Mouse (Mus musculus) urinary bladder, postnatal 25 days (tissue): Measurements from ENCODE around the gene Abhd6.

Experiments
- DNase-seq: peaks from one replicate; pipeline ENCODE4 v3.0.0; 2022; ENCODE audit warnings: low spot score

Abhd6 gene

DNA sequence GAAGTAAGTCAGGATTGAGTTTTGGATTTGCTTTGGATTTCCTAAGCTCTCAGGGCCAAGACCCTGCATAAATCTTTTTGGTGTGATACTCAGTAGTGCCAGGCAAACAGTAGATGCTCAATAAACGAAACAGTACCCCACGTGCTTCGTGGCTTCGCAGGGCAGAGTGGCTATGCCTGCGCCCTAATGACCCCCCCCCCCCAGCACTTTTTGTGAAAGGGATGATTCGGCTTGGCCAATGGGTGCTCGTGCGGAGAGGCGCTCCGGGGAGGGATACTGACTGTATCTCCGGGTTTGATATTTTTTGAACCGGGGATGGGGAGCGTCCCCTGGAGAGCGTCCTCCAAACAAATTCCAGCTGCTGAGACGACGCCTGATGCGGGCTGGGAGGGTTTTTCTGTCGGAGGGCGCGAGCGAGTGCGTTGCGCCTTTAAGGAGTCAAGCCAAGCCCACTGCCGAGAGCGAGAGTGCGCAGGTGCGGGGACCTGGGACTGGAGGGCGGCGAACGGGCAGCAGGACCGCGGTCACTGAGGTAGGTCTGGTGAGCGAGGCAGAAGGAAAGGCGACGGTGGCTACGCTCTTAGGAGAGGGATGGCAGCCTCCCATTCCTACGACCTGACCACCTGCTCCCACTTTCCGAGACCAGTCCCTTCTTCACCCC, at the start of gene Abhd6:
Gene Abhd6, plus strand, starts transcription at position 471 of the 661 bp plus-strand sequence.
- DNase-seq: peak; percentile 87

DNA sequence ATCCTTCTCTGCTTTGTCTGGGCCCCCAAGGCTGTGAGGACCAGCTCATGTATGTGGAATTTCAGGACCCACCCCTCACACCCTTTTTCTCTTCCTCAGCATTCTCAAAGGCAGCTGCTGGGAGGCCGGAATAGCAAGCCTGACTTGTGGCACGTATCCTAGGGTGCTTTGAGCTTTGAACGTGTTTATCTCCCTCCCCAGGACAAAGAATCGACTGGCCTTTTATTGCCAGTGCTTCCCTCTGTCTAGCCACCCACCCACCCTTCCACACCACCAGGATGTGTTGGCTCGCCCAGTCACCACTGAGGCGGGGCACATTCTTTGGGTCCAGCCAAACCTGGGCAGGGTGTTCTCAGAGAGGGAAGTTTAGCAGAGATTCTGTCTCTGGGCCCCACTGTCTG, 48.6 kb upstream of the Abhd6 start:
- peak; percentile 44 for DNase-seq

- peak; percentile 48 for DNase-seq
These were observed 46.3 kb upstream of the Abhd6 start for GRCm38 (mm10) chr14:7956427-7956826.

DNA sequence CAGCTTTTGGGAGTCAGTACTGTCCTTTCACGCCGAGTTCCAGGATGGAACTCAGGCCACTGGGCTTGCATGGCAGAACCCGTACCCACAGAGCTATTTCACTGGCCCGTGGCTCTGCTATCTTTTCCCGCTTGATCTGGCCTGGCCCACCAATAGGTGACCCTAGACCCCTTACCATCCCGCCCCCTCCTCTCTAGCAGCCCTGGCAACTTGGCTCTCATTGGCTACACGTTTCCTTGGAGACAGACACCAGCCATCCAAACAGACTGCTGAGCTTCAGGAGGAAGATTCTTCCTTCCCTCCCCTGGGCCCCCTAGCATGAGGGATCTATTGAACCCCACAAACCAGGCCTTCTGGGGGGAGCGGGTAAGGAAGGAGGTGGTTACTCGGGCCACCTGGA, 45.7 kb upstream of the Abhd6 start, which contains the start of gene Gm45521:
Gene Gm45521, plus strand, starts transcription at position 240 of the 400 bp plus-strand sequence.
- DNase-seq: no peak

DNA sequence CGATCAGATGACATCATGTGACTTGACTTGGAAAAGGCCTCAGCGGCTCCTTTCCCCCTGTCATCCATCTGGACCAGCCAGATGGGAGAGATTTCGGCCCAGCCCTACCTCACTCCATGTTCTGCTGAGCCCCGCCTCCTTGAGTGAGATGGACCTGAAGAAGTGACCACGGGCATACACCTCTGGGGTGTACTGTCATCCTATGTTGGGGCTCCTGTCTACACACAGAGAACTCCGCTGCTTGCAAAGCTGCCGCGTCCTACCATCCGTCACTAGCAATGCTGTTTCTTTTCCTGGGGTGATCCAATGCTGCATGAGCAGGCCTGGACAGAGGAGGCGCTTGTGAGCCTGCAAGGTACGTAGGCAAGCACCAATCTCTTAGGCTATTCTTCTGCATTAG, 42.1 kb upstream of the Abhd6 start:
- no peak for DNase-seq

- DNase-seq: no peak
These were observed 41.0 kb upstream of the Abhd6 start for GRCm38 (mm10) chr14:7961714-7962113.

DNA sequence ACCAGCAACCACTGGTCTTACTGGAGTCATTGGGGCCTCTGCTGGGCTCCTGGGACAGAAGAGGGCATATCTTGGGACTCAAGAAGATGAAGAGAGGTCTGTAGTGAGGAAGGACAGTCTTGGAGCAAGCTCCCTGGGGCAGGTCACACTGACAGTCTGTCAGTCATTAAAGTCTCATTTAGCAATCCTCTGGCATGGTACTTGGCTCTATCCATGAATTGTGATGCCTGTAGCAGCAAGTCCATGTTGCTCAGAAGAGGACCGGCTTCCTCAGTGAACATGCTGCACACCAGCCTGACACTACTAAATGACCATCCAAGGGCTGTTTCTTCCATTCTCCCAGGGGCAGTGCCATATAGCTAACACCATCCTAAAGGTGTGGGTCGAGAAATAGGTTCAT, 40.1 kb upstream of the Abhd6 start:
- no peak for DNase-seq

- DNase-seq: no peak
These were observed 39.5 kb upstream of the Abhd6 start for GRCm38 (mm10) chr14:7963160-7963559.

DNA sequence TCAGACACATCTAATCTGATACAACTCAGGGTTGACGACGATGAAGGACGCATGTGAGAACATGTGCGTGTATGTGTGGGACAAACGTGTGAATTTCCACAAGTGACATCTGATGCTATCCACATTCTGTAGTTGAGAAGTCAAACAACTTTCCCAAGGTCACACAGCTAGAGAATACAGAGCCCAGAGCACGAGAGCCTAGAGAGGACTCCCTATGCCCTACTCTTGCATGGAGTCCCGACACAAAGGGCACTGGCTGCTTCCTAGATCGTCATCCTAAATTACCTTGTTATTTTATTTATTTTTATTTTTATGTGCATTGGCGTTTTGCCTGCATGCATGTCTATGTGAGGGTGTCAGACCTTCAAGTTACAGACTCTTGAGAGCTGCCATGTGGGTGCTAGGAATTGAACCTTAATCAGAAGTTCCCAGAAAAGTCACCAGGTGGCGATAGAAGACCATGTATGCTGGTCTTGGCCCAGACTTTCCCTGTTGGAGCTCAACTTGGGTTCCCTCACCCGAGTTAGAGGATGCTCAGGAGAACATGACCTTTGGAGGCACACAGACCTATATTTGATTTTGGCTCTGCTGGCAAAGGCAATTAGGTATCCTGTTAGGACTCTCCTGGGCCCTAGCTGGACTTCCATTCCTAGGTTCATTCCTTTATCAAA, 38.3 kb upstream of the Abhd6 start:
- DNase-seq: peak; percentile 61

DNA sequence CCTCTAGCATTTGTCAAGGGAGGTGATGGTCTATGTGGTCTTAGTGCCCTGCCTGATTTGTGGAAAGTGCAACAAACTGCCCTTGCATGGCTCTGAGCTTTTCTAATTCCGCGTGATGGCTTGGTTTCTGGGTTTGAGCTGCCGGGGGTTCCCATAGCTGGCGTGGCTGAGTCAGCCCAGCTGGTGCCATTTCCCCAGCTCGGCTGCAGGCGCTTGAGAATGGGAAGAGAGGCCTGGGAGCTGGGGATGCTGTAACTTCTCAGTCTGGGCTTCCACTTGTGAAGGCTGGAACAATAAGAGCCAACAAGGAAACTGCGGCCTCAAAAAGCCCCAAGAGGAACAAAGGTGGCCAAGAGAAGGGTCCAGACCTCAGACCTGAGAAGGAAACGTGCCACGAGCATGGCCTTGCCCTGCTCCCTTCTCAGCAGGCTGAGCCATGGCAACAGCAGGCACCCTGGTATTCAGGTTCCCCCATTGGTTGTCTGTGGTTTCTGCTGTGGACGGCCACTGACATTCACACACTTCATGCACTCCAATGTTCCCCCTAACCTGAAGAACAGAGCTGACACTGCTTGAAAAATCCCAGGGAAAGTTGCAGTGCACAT, 30.7 kb upstream of the Abhd6 start:
- DNase-seq: no peak

DNA sequence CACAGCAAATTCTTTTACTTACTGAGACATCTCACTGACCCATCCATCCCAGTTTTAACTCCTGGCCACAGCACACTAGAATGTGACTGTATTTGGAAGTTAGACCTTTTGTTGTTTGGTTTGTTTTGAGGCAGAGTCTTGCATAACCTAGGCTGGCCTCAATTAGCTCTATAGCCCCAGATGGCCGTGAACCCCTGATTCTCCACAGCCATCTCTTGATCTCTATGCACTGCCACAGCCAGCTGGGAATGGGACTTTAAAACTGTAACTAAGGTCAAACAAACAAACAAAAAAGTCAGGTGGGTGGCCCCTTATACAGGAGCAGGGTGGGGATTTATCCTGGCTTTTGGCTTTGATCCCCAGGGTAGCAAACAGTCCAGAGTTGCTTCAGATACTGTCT, 28.1 kb upstream of the Abhd6 start:
- no peak for DNase-seq

DNA sequence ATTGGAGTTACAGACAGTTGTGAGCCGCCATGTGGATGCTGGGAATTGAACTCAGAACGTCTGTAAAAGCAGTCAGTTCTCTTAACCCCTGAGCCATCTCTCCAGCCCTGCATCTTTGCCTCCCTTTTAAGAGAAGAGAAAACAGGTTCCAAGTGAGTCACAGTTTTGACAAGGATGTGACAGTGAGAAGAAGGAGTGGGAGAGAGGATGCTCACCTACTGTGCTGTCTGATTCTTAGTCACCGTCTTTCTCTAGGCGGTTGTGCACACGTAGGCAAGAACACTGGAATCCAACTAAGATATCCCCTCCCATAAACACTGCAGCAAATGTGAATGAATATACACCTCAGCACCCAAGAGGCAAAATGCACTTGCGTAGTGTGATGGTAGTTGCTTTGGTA, 27.5 kb upstream of the Abhd6 start:
- no peak for DNase-seq

GRCm38 (mm10) chr14:7977471-7977870, 25.2 kb upstream of the Abhd6 start:
- DNase-seq: no peak

GRCm38 (mm10) chr14:7978183-7978582, 24.5 kb upstream of the Abhd6 start:
- no peak for DNase-seq

- no peak for DNase-seq
These were observed 21.5 kb upstream of the Abhd6 start for GRCm38 (mm10) chr14:7981226-7981625.

DNA sequence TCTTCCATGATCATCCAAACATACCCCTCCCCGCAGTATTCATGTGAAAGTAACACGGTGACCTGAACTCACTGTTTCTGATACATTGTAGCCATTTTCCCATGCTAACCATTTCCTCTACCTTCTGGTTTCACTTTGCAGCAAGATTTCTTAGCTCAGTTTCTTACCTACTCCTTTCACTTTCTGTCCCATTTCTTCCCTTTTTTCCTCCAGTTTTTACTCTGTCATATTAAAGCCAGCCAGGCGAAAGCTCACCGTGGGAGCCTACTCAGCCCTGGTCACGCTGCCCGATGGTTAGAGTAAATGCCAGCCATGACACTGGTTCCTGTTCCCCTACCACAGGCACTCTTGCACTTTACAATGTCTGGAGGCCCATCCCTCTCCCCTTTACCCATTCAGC, 15.8 kb upstream of the Abhd6 start:
- no peak for DNase-seq

GRCm38 (mm10) chr14:7989371-7989770, 13.3 kb upstream of the Abhd6 start:
- DNase-seq: no peak

DNA sequence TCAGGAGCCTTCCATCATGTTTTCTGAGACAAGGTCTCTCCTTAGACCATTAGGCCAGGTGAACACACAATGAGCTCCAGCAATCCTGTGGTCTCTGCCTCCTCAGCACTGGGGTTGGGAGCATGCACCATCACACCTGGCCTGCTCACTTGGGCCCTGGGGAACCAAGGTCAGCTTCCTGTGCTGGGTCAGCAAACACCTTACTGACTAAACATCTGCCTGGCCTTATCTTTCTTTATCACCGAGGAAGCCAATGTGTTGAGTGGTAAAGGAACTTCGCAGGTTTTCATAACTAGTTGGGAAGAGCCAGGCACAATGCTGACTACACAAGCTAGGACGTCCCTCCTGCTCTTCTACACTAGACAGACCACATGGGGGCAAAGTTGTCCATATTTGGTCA, 12.7 kb upstream of the Abhd6 start:
- no peak for DNase-seq

GRCm38 (mm10) chr14:7991108-7991776, 11.5 kb upstream of the Abhd6 start:
- no peak for DNase-seq

- no peak for DNase-seq
These were observed 10.5 kb upstream of the Abhd6 start for GRCm38 (mm10) chr14:7992158-7992557.

GRCm38 (mm10) chr14:7994271-7994767, 8.4 kb upstream of the Abhd6 start, which contains the start of gene Dnase1l3:
Gene Dnase1l3 (minus strand): TSS chr14:7994573.
- DNase-seq: peak; percentile 36

DNA sequence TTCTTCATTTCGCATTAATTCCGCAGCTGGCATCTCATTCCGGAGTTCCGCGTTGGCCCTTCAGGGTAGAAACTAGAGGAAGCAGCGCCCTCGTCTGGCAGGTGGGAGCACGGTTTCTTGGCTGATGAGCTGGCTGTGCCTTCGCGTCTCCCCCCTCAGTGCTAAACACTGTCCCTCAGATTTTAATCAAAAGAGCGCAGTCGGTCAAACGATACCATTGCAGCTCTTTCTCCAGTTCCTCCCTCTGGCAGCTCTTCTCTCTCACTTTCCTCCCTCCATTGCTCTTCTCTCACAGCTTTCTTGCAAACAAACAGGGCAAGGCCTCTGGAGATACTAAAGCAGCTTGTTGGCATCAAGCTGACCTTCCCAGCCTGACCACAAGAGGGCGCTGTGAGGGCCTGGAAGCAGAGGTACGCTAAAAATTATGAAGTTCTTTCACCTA, 5.4 kb upstream of the Abhd6 start:
- peak; percentile 86 for DNase-seq
